Mouse (Mus musculus): ENCODE data around the gene Btbd6.

The Btbd6 gene

GRCm38 (mm10) chr12:113004993-113005392 lies 28.7 kb downstream of the Btbd6 start:
- no peak for DNase-seq (ENCODE audit: low read depth, low spot score)

- DNase-seq (ENCODE audit: low read depth, low spot score): no peak
Observed at GRCm38 (mm10) chr12:113011702-113012360, 35.5 kb downstream of the Btbd6 start.

- DNase-seq (ENCODE audit: low read depth, low spot score): no peak
Observed at GRCm38 (mm10) chr12:113012443-113012842, 36.2 kb downstream of the Btbd6 start.

- no peak for DNase-seq (ENCODE audit: low read depth, low spot score)
Observed at GRCm38 (mm10) chr12:113013021-113013491, 36.8 kb downstream of the Btbd6 start.

DNA sequence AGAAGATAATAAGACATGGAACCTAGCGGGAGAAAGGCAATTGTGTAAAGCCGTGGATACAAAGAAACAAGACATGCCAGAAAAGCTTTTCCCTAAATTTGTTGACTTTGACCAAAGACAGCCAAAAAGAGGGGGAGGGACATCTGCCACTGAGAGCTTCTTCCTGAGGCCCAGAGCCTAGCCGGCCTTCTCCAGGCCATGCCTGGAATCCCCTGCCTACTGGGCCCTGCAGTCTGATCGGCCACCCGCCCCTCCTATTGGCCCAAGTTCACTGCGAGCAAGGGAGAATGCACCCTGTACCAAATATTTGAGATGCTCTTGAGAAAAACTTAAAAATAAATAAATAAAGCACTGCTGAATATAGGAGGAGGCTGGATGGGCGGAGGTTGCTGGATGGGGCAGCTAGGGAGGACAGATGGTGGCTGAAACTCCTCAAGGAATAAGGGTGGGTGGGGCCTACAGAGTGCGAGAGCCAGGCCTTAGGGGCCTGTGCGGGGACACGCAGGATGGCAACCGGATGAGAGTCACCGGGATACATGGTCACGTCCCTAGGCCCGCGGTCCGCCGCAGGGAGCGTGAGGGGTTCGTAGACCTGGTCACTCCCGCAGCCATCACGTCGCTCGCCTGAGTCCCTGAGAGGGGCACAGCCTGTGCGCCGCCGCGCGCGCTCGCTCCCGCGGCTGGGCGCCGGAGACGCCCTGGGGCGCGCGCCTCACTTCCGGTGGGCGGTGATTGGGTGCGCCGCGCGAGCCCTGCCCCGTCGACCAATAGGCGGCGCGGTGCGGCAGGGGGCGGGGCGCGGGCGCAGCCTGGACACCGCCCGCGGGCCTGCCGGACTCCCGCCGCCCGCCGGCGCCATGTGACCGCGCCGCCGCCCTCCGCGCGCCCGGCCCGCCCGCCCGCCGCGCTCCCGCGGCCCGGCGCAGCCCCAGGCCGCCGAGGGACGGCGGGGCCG lies 37.6 kb downstream of the Btbd6 start, which contains the start of gene Pacs2:
TSS of gene Pacs2 (plus strand) at position 905 of the 955 bp plus-strand sequence.
- peak; percentile 89 for DNase-seq (ENCODE audit: low read depth, low spot score)

DNA sequence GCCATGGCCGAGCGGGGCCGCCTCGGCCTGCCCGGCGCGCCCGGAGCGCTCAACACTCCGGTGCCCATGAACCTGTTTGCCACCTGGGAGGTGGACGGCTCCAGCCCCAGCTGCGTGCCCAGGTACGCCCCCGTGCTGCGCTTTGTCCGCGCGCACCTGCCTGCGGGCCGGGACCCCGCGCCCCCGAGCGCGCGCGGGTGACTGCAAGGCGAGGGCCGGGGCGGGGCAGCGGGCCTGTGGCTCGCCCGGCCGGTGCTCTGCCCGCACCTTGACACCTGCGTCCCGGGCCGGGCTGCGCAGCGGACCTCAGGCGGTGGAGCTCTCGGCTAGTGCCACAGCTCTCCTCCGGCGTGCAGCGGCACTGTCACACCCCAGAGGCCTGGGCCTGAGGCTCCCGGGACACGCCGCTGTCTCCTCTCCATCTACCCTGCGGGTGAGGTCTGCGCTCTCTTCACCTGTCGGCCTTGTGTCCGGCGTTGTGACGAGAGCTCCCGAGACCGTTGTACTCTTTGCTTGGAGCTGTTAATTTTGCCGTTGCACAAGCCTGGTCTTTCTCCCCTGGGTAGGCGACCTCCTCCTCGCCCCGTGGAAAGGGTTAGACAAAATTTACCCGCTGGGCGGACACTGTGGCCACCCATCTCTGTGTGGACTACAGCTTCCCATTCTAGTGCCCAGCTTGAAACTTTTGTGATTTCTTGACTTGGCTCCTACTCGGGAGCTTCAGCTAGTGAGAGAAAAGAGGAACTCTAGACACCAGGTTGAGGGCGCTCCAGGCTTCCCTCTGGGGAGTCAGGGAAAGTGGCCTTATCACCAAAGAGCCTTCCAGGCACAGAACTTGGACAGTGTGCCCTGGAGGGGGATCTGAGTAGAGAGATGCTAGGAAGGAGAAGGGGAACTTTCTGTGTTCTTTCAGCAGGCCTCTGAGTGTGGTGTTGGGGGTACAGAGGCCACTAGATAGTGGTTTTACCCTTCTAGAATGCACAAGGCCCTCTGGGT lies 38.6 kb downstream of the Btbd6 start:
- peak; percentile 19 for DNase-seq (ENCODE audit: low read depth, low spot score)

- no peak for DNase-seq (ENCODE audit: low read depth, low spot score)
Observed at GRCm38 (mm10) chr12:113015956-113016355, 39.7 kb downstream of the Btbd6 start.

GRCm38 (mm10) chr12:113016976-113017375 lies 40.7 kb downstream of the Btbd6 start:
- DNase-seq (ENCODE audit: low read depth, low spot score): no peak

DNA sequence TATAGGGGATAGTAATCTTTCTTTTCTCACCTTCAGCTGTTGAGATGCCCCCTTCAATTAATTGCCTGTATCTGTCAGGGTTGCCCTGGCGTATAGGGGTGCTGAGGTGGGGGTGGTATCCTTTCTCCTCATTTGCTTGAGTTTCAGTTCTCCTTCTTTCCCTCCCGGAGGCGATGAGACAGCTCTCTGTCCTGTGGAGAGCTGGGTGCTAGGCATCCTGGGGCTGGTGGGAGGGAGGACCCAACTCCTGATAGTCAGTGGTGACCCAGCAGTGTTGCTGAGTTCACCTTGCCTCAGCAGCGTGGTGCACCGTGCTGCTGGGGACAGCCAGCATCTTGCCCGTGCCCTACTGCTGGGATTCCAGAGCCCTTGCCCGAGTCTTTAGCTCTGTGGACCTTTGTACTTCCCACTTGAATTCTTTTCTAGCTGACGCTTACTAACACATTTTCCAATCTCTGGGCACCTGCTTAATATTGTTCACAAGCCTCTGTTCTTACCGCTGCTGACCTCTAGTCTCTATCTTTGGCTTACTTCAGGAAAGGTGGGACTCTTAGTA lies 41.2 kb downstream of the Btbd6 start:
- DNase-seq (ENCODE audit: low read depth, low spot score): no peak

DNA sequence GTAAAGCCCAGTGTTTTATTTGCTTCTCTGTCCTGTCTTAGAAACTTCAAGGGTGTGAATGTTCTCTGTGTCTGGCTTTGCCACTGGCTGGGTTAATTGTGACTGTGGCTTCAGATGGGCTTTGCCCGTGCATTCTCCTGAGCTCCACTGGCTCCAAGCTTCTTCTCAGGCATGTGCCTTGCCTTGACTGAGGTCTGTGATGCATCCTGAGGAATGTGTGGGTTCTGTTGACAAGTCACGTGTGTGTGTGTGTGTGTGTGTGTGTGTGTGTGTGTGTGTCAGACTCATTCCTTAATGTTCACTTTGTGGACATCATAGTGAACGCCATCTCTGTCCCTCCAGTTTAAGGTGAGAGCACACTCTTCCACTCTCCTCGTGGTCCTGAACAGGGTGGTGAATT lies 42.5 kb downstream of the Btbd6 start:
- no peak for DNase-seq (ENCODE audit: low read depth, low spot score)

DNA sequence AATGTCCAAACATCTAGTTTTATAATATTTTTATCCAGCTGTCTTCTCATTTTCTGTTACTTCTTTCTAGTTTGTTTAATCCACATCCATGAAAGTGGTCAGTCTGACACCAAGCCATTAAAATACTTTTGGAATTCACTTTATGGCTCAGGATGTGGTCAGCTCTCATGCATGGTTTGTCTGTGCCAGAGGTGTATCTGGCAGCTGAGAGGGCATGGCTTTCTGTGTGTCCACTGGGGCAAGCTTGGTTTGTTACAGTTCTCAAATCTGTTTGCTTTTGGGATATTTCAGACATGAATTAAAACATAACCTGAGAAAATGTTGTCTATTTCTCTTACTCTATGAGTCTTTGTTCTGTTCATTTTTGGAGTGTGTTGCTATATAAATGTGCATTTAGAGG lies 45.2 kb downstream of the Btbd6 start:
- no peak for DNase-seq (ENCODE audit: low read depth, low spot score)

GRCm38 (mm10) chr12:113023082-113023481 lies 46.8 kb downstream of the Btbd6 start:
- DNase-seq (ENCODE audit: low read depth, low spot score): no peak

DNA sequence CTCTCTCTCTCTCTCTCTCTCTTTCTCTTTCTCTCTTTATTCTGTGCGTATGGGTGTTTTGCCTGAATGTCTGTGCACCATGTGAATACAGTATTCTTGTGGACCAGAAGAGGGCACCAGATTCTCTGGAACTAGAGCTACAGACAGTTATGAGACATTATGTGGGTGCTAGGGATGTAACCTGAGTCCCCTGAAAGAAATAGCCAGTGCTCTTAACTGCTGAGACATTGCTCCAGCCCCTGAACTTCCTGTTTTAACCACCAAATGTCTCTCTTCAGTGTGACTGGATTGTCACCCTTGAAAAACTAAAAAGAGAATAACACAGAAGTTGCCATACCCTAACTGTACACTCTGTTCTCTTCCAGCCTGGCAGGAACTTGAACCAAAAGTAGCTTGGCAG lies 50.3 kb downstream of the Btbd6 start:
- DNase-seq (ENCODE audit: low read depth, low spot score): no peak

DNA sequence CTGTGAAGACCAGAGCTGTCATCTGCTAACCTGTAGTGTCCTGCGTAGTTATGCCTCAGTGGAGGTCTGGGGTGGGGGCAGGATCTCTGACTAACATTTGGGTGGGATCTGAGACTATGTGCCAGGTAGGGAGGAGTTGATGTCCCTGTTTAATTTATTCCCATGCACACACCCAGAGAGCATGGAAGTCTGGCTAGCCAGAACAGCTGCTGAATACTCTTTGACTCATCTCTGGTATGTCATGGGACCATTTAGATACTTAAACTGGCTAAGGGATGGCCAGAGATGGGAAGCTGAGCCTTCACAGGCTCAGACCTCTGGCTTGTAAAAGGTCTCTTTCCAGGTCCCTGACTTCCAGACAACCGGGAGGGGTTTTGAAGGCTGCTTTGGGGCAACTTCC lies 51.2 kb downstream of the Btbd6 start:
- DNase-seq (ENCODE audit: low read depth, low spot score): no peak

DNA sequence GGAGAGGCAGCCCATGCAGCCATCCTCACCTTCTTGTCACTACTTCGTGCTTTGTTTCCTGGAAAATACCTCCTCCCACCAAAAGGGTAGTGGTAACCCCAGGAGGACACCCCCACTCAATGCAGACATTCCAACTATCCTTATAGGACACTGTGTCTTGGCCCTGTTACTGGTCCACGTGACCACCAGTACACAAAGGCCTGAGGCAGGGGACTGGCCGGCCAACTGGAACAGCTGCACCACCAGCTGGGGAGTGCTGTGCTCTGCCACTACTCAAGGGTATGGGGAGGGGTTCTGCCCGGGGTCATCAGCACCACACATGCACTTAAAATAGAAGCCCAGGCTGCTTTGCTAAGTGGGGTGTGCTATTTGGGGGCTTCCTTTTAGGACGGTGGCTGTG lies 51.8 kb downstream of the Btbd6 start:
- DNase-seq (ENCODE audit: low read depth, low spot score): no peak
